Mouse (Mus musculus) lung, postnatal 0 days (tissue): ENCODE data around the gene Ccl5. TPM values are rescaled to one million over a fixed set of nuclear protein-coding genes. Genes with fewer than 3 reads are reported as not detected.
A peak's percentile ranks its signal among the peaks of the same experiment; 100 is the strongest.

ENCODE experiments used
- ATAC-seq: fragments of 200-750 bp; cut with Nextera tagmentation; 2 replicates; pipeline ENCODE4 v1.8.0; 2017; ENCODE audit warnings: moderate library complexity
- DNase-seq: peaks from one replicate; pipeline ENCODE4 v3.0.0-alpha.2; 2016; ENCODE audit warnings: low spot score
- H3K27ac ChIP-seq: fragments of 300-500 bp; sonication (generic); 2 replicates; pipeline ENCODE4 v1.5.1; 2014; ENCODE audit warnings: antibody characterized with exemption, mild to moderate bottlenecking, low read length, mixed read lengths
- H3K27me3 ChIP-seq: fragments of 300-500 bp; sonication (generic); replicated peaks from 2 replicates; pipeline ENCODE4 v1.6.1; 2014; ENCODE audit warnings: low read length, mixed read lengths; ENCODE audit not compliant: insufficient read depth
- H3K36me3 ChIP-seq: fragments of 300-500 bp; sonication (generic); 2 replicates; pipeline ENCODE4 v1.6.1; 2014; ENCODE audit warnings: low read length, mixed read lengths; ENCODE audit not compliant: insufficient read depth
- H3K4me1 ChIP-seq: fragments of 300-500 bp; sonication (generic); 2 replicates; pipeline ENCODE4 v1.6.1; 2014; ENCODE audit warnings: antibody characterized with exemption, low read depth, low read length, mixed read lengths; ENCODE audit not compliant: insufficient read depth
- H3K4me2 ChIP-seq: fragments of 300-500 bp; sonication (generic); replicated peaks from 2 replicates; pipeline ENCODE4 v1.6.1; 2014; ENCODE audit warnings: low read depth, mild to moderate bottlenecking, low read length, moderate library complexity, mixed read lengths
- H3K4me3 ChIP-seq: fragments of 300-500 bp; sonication (generic); 2 replicates; pipeline ENCODE4 v1.5.1; 2014; ENCODE audit warnings: low read depth, low read length
- H3K9ac ChIP-seq: fragments of 300-500 bp; sonication (generic); replicated peaks from 2 replicates; pipeline ENCODE4 v1.6.1; 2014; ENCODE audit warnings: low read depth, mild to moderate bottlenecking
- H3K9me3 ChIP-seq: fragments of 300-500 bp; sonication (generic); 2 replicates; pipeline ENCODE4 v1.6.1; 2016; ENCODE audit warnings: low read length, mixed read lengths
- CTCF ChIP-seq: IDR thresholded peaks from 2 replicates; pipeline ENCODE4 v1.5.1; 2016; ENCODE audit warnings: antibody characterized with exemption, mild to moderate bottlenecking
- EP300 ChIP-seq: IDR thresholded peaks from 2 replicates; pipeline ENCODE4 v1.6.1; 2016; ENCODE audit warnings: antibody characterized with exemption, mild to moderate bottlenecking, control low read depth
- WGBS: fragments of 180-500 bp; shearing (Covaris S2); extraction: QIAGEN DNeasy Blood & Tissue Kit; methylation state at CpG from one replicate; pipeline ENCODE4 v1.1.7; 2014; 5-methylcytosine and 5-hydroxymethylcytosine counted together
- polyA plus RNA-seq: library from polyadenylated mRNA; unstranded; fragments of >200 nt; fragmentation: Nextera tagmentation; extraction: Ambion mirVana; gene quantifications from 2 replicates; pipeline ENCODE4 v1.2.1, GENCODE M21; 2015

The Ccl5 gene
- polyA plus RNA-seq: 3.3 and 5.9 TPM in 2 replicates

DNA sequence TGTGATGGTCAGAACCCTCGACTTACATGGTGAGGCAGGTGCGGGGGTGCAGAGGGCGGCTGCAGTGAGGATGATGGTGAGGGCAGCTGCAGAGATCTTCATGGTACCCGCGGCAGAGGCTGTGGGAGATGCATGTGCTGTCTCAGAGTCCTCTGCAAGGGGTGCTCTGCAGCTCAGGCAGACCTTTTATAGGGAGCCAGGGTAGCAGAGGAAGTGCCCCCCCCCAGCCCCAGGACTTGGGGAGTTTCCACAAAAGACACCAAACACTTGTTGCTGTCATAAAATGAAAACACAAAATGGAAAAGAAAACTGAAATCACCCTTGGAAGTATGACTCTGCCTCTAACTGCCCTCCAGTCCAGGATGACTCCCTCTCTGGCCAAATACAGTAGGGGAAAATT, at the start of gene Ccl5:
Gene Ccl5 (minus strand): TSS at position 159 of the 400 bp plus-strand sequence.
- Histone ChIP-seq H3K27ac (no peak within 1 kb of the TSS), H3K4me1 (peaks cover 6% of the 10 kb centered on the region; the same call in 1 of the 2 replicates), H3K9me3 (no peaks in the 10 kb centered on the region), H3K9ac (no peak within 1 kb of the TSS), H3K36me3 (no peaks in the 10 kb centered on the region), H3K4me2 (no peak within 1 kb of the TSS), H3K4me3 (no peak within 1 kb of the TSS), H3K27me3 (no peaks in the 10 kb centered on the region)
- WGBS: 75% methylated on average over 5 of the region's 5 CpGs
- DNase-seq (no peak), ATAC-seq (no peak)
- no peak for TF ChIP-seq CTCF
- TF ChIP-seq EP300: no peak

DNA sequence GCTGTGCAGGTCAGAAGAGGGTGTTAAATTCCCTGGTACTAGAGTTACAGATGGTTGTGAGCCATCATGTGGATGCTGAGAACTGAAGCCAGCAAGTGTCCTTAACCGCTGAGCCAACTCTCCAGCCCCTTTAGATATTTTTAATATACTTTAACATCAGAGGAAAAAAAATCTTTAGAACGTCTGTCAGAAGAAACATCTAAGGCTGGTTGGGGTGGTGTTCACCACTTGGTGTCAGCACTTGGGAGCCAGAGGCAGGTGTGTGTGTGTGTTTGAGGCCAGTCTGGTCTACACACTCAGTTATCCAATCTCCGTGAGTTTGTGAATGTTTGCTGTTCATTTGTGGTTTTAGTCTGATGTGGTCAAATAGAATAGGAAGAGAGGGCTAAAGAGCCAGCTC, 48.7 kb upstream of the Ccl5 start:
- no peaks in the 10 kb centered on the region for H3K9me3 ChIP-seq
- H3K4me1 ChIP-seq: no peaks in the 10 kb centered on the region
- ATAC-seq: no peak
- no peak overlapping the region for H3K4me3 ChIP-seq
- H3K27ac ChIP-seq: no peak overlapping the region
- WGBS: 61% methylated on average over 3 of the region's 3 CpGs
- H3K4me2 ChIP-seq: no peak overlapping the region
- no peak for DNase-seq
- no peaks in the 10 kb centered on the region for H3K36me3 ChIP-seq
- H3K27me3 ChIP-seq: no peaks in the 10 kb centered on the region
- TF ChIP-seq EP300 (no peak), CTCF (no peak)
- H3K9ac ChIP-seq: no peak overlapping the region

DNA sequence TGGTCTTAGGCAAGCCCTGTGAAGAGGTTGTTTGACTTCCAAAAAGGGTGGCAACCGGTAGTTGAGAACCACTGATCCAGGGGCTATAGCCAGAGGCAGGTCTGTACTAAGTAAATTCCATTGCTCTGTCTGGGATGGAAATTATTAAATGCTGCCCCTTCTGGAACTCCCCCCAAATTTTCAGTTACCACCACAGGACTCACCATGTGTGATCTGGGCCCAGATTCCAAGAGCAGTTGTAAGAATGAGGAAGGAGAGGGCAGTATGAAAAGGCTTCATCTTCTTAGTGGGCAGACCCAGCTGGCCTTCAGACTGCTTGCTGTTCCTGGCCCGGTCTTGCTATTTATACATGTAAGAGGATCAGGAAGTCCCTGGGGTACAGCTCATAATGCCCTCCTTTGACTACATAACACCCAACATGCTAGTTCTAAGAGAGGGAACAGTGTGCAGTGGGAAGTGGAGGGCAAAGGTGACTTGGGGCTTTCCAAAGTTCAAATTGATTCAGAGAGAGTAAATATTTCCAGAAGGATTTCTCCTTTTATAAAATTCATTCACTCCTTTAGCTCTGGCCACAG, 48.0 kb upstream of the Ccl5 start, which contains the start of gene Ccl9:
Gene Ccl9 (minus strand): TSS at position 451 of the 575 bp plus-strand sequence.
- no peak within 1 kb of the TSS for H3K4me2 ChIP-seq
- H3K4me1 ChIP-seq: no peaks in the 10 kb centered on the region
- H3K27me3 ChIP-seq: no peaks in the 10 kb centered on the region
- no peak for TF ChIP-seq CTCF
- TF ChIP-seq EP300: no peak
- peak; percentile 35 for DNase-seq
- 53% methylated on average over 2 of the region's 2 CpGs for WGBS
- no peak within 1 kb of the TSS for H3K27ac ChIP-seq
- no peak for ATAC-seq
- H3K36me3 ChIP-seq: no peaks in the 10 kb centered on the region
- no peak within 1 kb of the TSS for H3K4me3 ChIP-seq
- no peak within 1 kb of the TSS for H3K9ac ChIP-seq
- no peaks in the 10 kb centered on the region for H3K9me3 ChIP-seq

DNA sequence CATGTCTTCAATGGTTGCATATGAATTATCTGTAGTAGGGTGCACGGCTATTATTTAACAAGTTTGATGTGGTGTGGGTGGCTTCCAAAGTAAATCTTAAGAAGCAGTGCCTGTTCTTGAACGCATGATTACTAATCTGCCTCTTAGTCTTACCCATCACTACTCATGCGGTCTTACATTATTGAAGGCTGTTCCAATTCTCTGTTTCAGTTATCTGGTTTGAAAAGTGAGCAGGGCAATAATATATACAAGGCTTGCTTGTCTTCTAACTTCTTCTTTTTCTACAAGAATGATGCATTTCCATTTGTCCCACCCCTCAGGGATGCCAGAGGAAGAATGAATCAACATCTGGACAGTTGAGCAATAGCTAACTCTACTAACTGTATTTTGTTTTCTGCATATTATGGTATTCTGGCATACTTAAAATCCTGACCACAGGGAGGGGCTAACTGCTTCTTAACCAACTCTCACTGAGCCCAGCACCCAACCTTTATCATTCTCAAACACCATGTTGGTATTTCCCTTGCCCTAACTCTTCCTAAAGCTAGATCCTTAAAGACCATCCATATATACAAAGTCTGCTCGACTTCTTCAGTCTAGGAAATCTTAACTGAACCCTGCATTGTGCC, 46.7 kb upstream of the Ccl5 start:
- peak; percentile 36 for DNase-seq
- Histone ChIP-seq H3K27me3 (no peaks in the 10 kb centered on the region), H3K4me2 (no peak overlapping the region), H3K9ac (no peak overlapping the region), H3K27ac (no peak overlapping the region), H3K9me3 (no peaks in the 10 kb centered on the region), H3K4me1 (no peaks in the 10 kb centered on the region), H3K4me3 (no peak overlapping the region), H3K36me3 (no peaks in the 10 kb centered on the region)
- TF ChIP-seq EP300: no peak
- WGBS: 79% methylated on average over 4 of the region's 4 CpGs
- no peak for ATAC-seq

GRCm38 (mm10) chr11:83572834-83573233, 42.5 kb upstream of the Ccl5 start:
- Histone ChIP-seq H3K4me3 (no peak overlapping the region), H3K27ac (no peak overlapping the region), H3K9me3 (no peaks in the 10 kb centered on the region), H3K9ac (no peak overlapping the region), H3K4me2 (no peak overlapping the region), H3K4me1 (no peaks in the 10 kb centered on the region), H3K36me3 (no peaks in the 10 kb centered on the region), H3K27me3 (no peaks in the 10 kb centered on the region)
- TF ChIP-seq EP300: no peak
- TF ChIP-seq CTCF: no peak
- no peak for ATAC-seq
- WGBS: 42% methylated on average over 9 of the region's 9 CpGs
- no peak for DNase-seq

GRCm38 (mm10) chr11:83572223-83572622, 41.9 kb upstream of the Ccl5 start:
- no peaks in the 10 kb centered on the region for H3K4me1 ChIP-seq
- peak; percentile 37; the same call in 1 of the 2 replicates for ATAC-seq
- no peaks in the 10 kb centered on the region for H3K27me3 ChIP-seq
- no peak overlapping the region for H3K4me3 ChIP-seq
- DNase-seq: peak; percentile 44
- TF ChIP-seq EP300: no peak
- no peak for TF ChIP-seq CTCF
- no peak overlapping the region for H3K27ac ChIP-seq
- H3K9ac ChIP-seq: no peak overlapping the region
- no peaks in the 10 kb centered on the region for H3K36me3 ChIP-seq
- WGBS: 76% methylated on average over 8 of the region's 8 CpGs
- H3K4me2 ChIP-seq: no peak overlapping the region
- no peaks in the 10 kb centered on the region for H3K9me3 ChIP-seq
